In the genomic region with DNA sequence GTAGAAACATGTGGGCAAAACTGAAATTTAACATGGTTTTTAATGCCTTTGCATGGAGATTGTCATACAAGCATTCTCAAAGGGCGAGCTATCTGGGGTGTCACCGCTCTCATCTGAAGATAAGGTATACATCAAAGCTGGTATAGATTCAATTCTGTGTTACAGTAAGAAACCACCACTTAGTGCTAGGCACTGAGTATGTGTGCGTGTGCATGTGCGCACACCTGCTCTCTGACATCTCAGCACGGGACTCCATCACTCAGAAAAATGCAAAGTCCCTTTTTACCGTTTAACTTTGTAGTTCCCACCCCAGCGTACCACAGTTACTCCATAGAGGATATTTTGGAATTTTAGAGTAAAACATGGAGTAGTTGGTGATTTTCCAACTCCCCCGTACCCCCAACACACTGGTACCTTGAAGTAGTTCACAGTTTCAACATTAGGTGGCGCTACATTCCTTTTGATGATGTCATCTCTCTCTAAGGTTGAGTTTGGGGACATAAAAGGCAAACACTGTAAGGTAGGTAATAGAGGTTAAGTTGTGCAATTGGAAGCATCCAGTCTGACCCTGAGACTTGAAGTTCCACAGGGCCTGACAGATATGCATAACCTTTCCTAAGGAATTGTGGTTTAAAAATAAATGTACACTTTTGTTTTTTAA, we compare ENCODE assay signal across 8 mouse cellular contexts.
DNase-seq lines count a peak whose midpoint lies in the region; ATAC-seq and TF ChIP-seq lines count a peak whose summit lies in the region.
"Had no signal": no experiment of that assay in that cellular context is flagged by ENCODE, and none has a peak within 500 bp of the region (broad histone marks: within the 10 kb centered on the region; RNA-seq: fewer than 3 reads in every experiment).

No protein-coding gene starts in this region.

- no peak for TF ChIP-seq EP300 in heart, postnatal 0 days (IDR thresholded peaks at IDR 0.05; ENCODE audit: low read depth)
- TF ChIP-seq EP300 in stomach, postnatal 0 days (optimal IDR thresholded peaks at IDR 0.05): no peak

- peak; percentile 24 to 63 for DNase-seq in left cerebral cortex, adult 18-20 months (ENCODE audit: low spot score in 2 of 2)
- DNase-seq in left cerebral cortex, postnatal 36 days (ENCODE audit: low spot score in 2 of 2): no peak
- peak; percentile 39 for DNase-seq in ES-E14 (ENCODE audit: low read depth, low spot score)
- peak; percentile 64 for DNase-seq in brain, embryonic 14.5 days (ENCODE audit: low read depth)
- DNase-seq in heart, postnatal 0 days (ENCODE audit: low spot score): peak; percentile 20
- peak; percentile 74 for DNase-seq in limb, embryonic 14.5 days (ENCODE audit: low spot score)
- no peak for DNase-seq in stomach, postnatal 0 days (ENCODE audit: low spot score)

- H3K27me3 ChIP-seq in heart, postnatal 0 days (ENCODE audit: control insufficient read depth, insufficient read depth, low read length): no peaks in the 10 kb centered on the region
- H3K27me3 ChIP-seq in limb, embryonic 14.5 days (ENCODE audit: control insufficient read depth, insufficient read depth, low read length): no peaks in the 10 kb centered on the region
- no peaks in the 10 kb centered on the region for H3K27me3 ChIP-seq in stomach, postnatal 0 days (ENCODE audit: control insufficient read depth, insufficient read depth, low read length)

- H3K4me1 ChIP-seq in ES-E14 (ENCODE audit: control insufficient read depth in 2 of 2, insufficient read depth in 2 of 2, low read length in 2 of 2, poor library complexity in 1 of 2): no peaks in the 10 kb centered on the region
- H3K4me1 ChIP-seq in heart, postnatal 0 days (ENCODE audit: control insufficient read depth, insufficient read depth): no peaks in the 10 kb centered on the region
- H3K4me1 ChIP-seq in limb, embryonic 14.5 days (ENCODE audit: control insufficient read depth, insufficient read depth, low read length): peaks cover 5% of the 10 kb centered on the region; the same call in 1 of the 2 replicates
- H3K4me1 ChIP-seq in stomach, postnatal 0 days (replicated peaks; ENCODE audit: control insufficient read depth, insufficient read depth): no peaks in the 10 kb centered on the region

- H3K4me3 ChIP-seq in ES-E14 (ENCODE audit: insufficient read depth in 1 of 2, low read depth in 1 of 2, low read length in 2 of 2, poor library complexity in 1 of 2, severe bottlenecking in 1 of 2): no peak overlapping the region
- H3K4me3 ChIP-seq in heart, postnatal 0 days (ENCODE audit: low read depth, low read length): no peak overlapping the region
- H3K4me3 ChIP-seq in limb, embryonic 14.5 days (replicated peaks; ENCODE audit: low read length): no peak overlapping the region
- no peak overlapping the region for H3K4me3 ChIP-seq in stomach, postnatal 0 days (ENCODE audit: low read depth, low read length)

- TF ChIP-seq POLR2A in brain, embryonic 14.5 days (IDR thresholded peaks at IDR 0.05; ENCODE audit: borderline replicate concordance, extremely low read depth, insufficient read depth, insufficient read length, poor library complexity, severe bottlenecking): no peak
- no peak for TF ChIP-seq POLR2A in limb, embryonic 14.5 days (IDR thresholded peaks at IDR 0.05; ENCODE audit: borderline replicate concordance, extremely low read depth, insufficient read depth, insufficient read length)

- no peak overlapping the region for H3K4me2 ChIP-seq in heart, postnatal 0 days (ENCODE audit: low read depth, low read length)
- H3K4me2 ChIP-seq in limb, embryonic 14.5 days (replicated peaks; ENCODE audit: low read depth, low read length, severe bottlenecking): no peak overlapping the region
- H3K4me2 ChIP-seq in stomach, postnatal 0 days (replicated peaks; ENCODE audit: low read depth): no peak overlapping the region

- no peak overlapping the region for H3K27ac ChIP-seq in ES-E14 (ENCODE audit: insufficient read depth, low read depth, low read length, poor library complexity, severe bottlenecking)
- H3K27ac ChIP-seq in heart, postnatal 0 days (ENCODE audit: low read depth): no peak overlapping the region
- no peak overlapping the region for H3K27ac ChIP-seq in limb, embryonic 14.5 days (replicated peaks; ENCODE audit: low read depth, low read length)
- H3K27ac ChIP-seq in stomach, postnatal 0 days (replicated peaks): no peak overlapping the region
- H3K27ac ChIP-seq: macrophage had no signal

- no peaks in the 10 kb centered on the region for H3K9me3 ChIP-seq in ES-E14 (ENCODE audit: control insufficient read depth, insufficient read depth, low read depth, low read length)
- no peaks in the 10 kb centered on the region for H3K9me3 ChIP-seq in heart, postnatal 0 days (replicated peaks; ENCODE audit: control insufficient read depth, low read length)
- H3K9me3 ChIP-seq in limb, embryonic 14.5 days (ENCODE audit: control insufficient read depth, low read length): no peaks in the 10 kb centered on the region
- no peaks in the 10 kb centered on the region for H3K9me3 ChIP-seq in stomach, postnatal 0 days (ENCODE audit: control insufficient read depth, low read length)

- peak; percentile 56; the same call in 1 of the 2 replicates for TF ChIP-seq CTCF in brain, embryonic 14.5 days (IDR thresholded peaks at IDR 0.05; ENCODE audit: borderline replicate concordance, extremely low read depth, insufficient read depth, insufficient read length)
- peak; percentile 71 for TF ChIP-seq CTCF in heart, postnatal 0 days (IDR thresholded peaks at IDR 0.05; ENCODE audit: low read depth)
- peak; percentile 84 for TF ChIP-seq CTCF in stomach, postnatal 0 days (IDR thresholded peaks at IDR 0.05; ENCODE audit: low read depth)

- no peaks in the 10 kb centered on the region for H3K36me3 ChIP-seq in ES-E14 (ENCODE audit: control insufficient read depth, insufficient read depth, low read length, poor library complexity, severe bottlenecking)
- H3K36me3 ChIP-seq in heart, postnatal 0 days (replicated peaks; ENCODE audit: control insufficient read depth, insufficient read depth, low read length): no peaks in the 10 kb centered on the region
- no peaks in the 10 kb centered on the region for H3K36me3 ChIP-seq in limb, embryonic 14.5 days (ENCODE audit: control insufficient read depth, insufficient read depth, low read length)
- H3K36me3 ChIP-seq in stomach, postnatal 0 days (ENCODE audit: control insufficient read depth, insufficient read depth, low read length): no peaks in the 10 kb centered on the region

- WGBS in heart, postnatal 0 days: 62% methylated on average over 9 of the region's 9 CpGs
- 65% methylated on average over 9 of the region's 9 CpGs for WGBS in limb, embryonic 14.5 days
- WGBS in stomach, postnatal 0 days: 69% methylated on average over 9 of the region's 9 CpGs

- H3K9ac ChIP-seq in ES-E14 (ENCODE audit: insufficient read depth, low read depth, low read length, poor library complexity, severe bottlenecking): no peak overlapping the region
- no peak overlapping the region for H3K9ac ChIP-seq in heart, postnatal 0 days (replicated peaks; ENCODE audit: low read depth, low read length)
- no peak overlapping the region for H3K9ac ChIP-seq in limb, embryonic 14.5 days (ENCODE audit: low read depth, low read length, severe bottlenecking)
- H3K9ac ChIP-seq in stomach, postnatal 0 days (ENCODE audit: low read length): no peak overlapping the region

- no peak for ATAC-seq in heart, postnatal 0 days (ENCODE audit: insufficient read depth, low read depth)
- ATAC-seq in limb, embryonic 14.5 days (ENCODE audit: low FRiP score, low read depth): no peak
- no peak for ATAC-seq in stomach, postnatal 0 days (ENCODE audit: low FRiP score, low TSS enrichment)

- in situ Hi-C loops in ES-E14 (cut with MboI; ENCODE audit: low sequenced_read_pairs in 2 of 2, unreplicated experiment in 2 of 2): no loop called here

- intact Hi-C loops in left cerebral cortex, postnatal 36 days (cut with DNase I): loop anchor here (5.0 to 10.0 kb wide), 3 partner anchors 389 to 719 kb away; no protein-coding TSS in a partner anchor

TF ChIP-seq in ES-E14, 5 proteins besides CTCF, POLR2A, EP300 and RAD21:
- TF ChIP-seq ZC3H11A (IDR thresholded peaks at IDR 0.05; ENCODE audit: borderline replicate concordance, low read depth, low read length) (0 out of 2 replicates have a peak, but pooled peaks have one; percentile 9), MAFK (IDR thresholded peaks at IDR 0.05; ENCODE audit: insufficient read depth, low read depth, low read length) (no peak), CHD2 (IDR thresholded peaks at IDR 0.05; ENCODE audit: low read depth, low read length) (no peak), HCFC1 (IDR thresholded peaks at IDR 0.05; ENCODE audit: borderline replicate concordance, insufficient read depth, low read length) (no peak), ZNF384 (IDR thresholded peaks at IDR 0.05; ENCODE audit: low read depth, low read length) (no peak)

Comparison
In these comparisons a context has a peak if more than half of its experiments do, and no peak if none do; other contexts are left out.
1. DNase-seq: peak in left cerebral cortex, adult 18-20 months (2 of 2), ES-E14 (single experiment), brain, embryonic 14.5 days (single experiment), heart, postnatal 0 days (single experiment) and limb, embryonic 14.5 days (single experiment); none in left cerebral cortex, postnatal 36 days (0 of 2) and stomach, postnatal 0 days (single experiment).
2. Peak in every context shown above with its lines, with median percentiles within 50 percentile points of each other: CTCF ChIP-seq.